Mouse (Mus musculus) E14TG2a.4 (cell line): ENCODE data around the gene Prkaa2.

Experiments
- CTCF ChIP-seq: conservative IDR thresholded peaks from 2 replicates; pipeline ENCODE4 v1.5.1; 2014; ENCODE audit warnings: low read length
- NANOG ChIP-seq: IDR thresholded peaks from 2 replicates; pipeline ENCODE4 v1.6.1; 2014; ENCODE audit warnings: borderline replicate concordance, low read length, mixed read lengths
- POU5F1 ChIP-seq: IDR thresholded peaks from 2 replicates; pipeline ENCODE4 v1.6.1; 2014; ENCODE audit warnings: low read length, borderline replicate concordance

- TF ChIP-seq CTCF = no peak
- no peak for TF ChIP-seq NANOG
- no peak for TF ChIP-seq POU5F1
Measured at GRCm38 (mm10) chr4:105109199-105109989, at the start of gene Prkaa2.
